Comparison of ENCODE assay signal across 22 mouse cellular contexts in genomic region chr17:24049008-24049407, GRCm38 (mm10). TPM values are rescaled to one million over a fixed set of nuclear protein-coding genes. Genes with fewer than 3 reads are reported as not detected.
DNase-seq lines count a peak whose midpoint lies in the region; ATAC-seq and TF ChIP-seq lines count a peak whose summit lies in the region.
"Had no signal": no experiment of that assay in that cellular context is flagged by ENCODE, and none has a peak within 500 bp of the region (broad histone marks: within the 10 kb centered on the region; RNA-seq: fewer than 3 reads in every experiment).

No protein-coding gene starts in this region.

- peaks cover 2% of the 10 kb centered on the region; the same call in 1 of the 2 replicates for H3K4me1 ChIP-seq in cortical plate, adult 2 months (ENCODE audit: control insufficient read depth, insufficient read depth, low read length)
- no peaks in the 10 kb centered on the region for H3K4me1 ChIP-seq in forebrain, embryonic 12.5 days
- H3K4me1 ChIP-seq: embryonic facial prominence, embryonic 10.5 days; heart, embryonic 12.5 days; hindbrain, embryonic 15.5 days had no signal

- 95% methylated on average over 8 of the region's 8 CpGs for WGBS in forebrain, embryonic 12.5 days

- H3K9me3 ChIP-seq in forebrain, embryonic 12.5 days = no peaks in the 10 kb centered on the region
- H3K9me3 ChIP-seq: embryonic facial prominence, embryonic 10.5 days; heart, embryonic 12.5 days; hindbrain, embryonic 15.5 days had no signal

- no peak for TF ChIP-seq CTCF in left cerebral cortex, adult 2 months (IDR thresholded peaks at IDR 0.05)
- no peak for TF ChIP-seq CTCF in cortical plate, adult 2 months (IDR thresholded peaks at IDR 0.05; ENCODE audit: extremely low read depth, insufficient read depth, low read length)

- no peaks in the 10 kb centered on the region for H3K27me3 ChIP-seq in forebrain, embryonic 12.5 days
- H3K27me3 ChIP-seq: heart, embryonic 12.5 days; hindbrain, embryonic 15.5 days had no signal

- TF ChIP-seq POLR2A in cortical plate, adult 2 months (IDR thresholded peaks at IDR 0.05; ENCODE audit: extremely low read depth, insufficient read depth, low read length) = no peak

- H3K4me3 ChIP-seq in left cerebral cortex, adult 2 months = no peak overlapping the region
- no peak overlapping the region for H3K4me3 ChIP-seq in cortical plate, adult 2 months (ENCODE audit: insufficient read depth, low read length)
- no peak overlapping the region for H3K4me3 ChIP-seq in forebrain, embryonic 12.5 days (replicated peaks)
- H3K4me3 ChIP-seq: embryonic facial prominence, embryonic 10.5 days; heart, embryonic 12.5 days; hindbrain, embryonic 15.5 days had no signal

- ATAC-seq in forebrain, embryonic 12.5 days (ENCODE audit: low FRiP score) = no peak
- ATAC-seq: forebrain, embryonic 14.5 days had no signal

- intact Hi-C loops in left cerebral cortex, adult 2 months (cut with DNase I) = no loop called here
- intact Hi-C loops in left cerebral cortex, postnatal 4 days (cut with DNase I) = no loop called here
- intact Hi-C loops in left cerebral cortex, postnatal 36 days (cut with DNase I) = no loop called here
- intact Hi-C loops in heart, postnatal 10 days (cut with DNase I) = no loop called here

- peak overlapping the region; percentile 32; the same call in 1 of the 2 replicates for H3K27ac ChIP-seq in left cerebral cortex, adult 2 months
- peak overlapping the region; percentile 45; the same call in 1 of the 2 replicates for H3K27ac ChIP-seq in cortical plate, adult 2 months (ENCODE audit: insufficient read depth, low read length)
- no peak overlapping the region for H3K27ac ChIP-seq in forebrain, embryonic 12.5 days
- H3K27ac ChIP-seq: embryonic facial prominence, embryonic 10.5 days; hindbrain, embryonic 15.5 days had no signal

- DNase-seq in frontal cortex, postnatal 36 days (ENCODE audit: low spot score in 2 of 2) = peak; percentile 41 to 68
- DNase-seq in frontal cortex, postnatal 25 days (ENCODE audit: low spot score in 2 of 2) = no peak
- DNase-seq in left cerebral cortex, adult 2 months (ENCODE audit: extremely low spot score in 1 of 2, low spot score in 2 of 2) = no peak
- DNase-seq in left cerebral cortex, postnatal 4 days = no peak
- peak; percentile 54 to 57 for DNase-seq in left cerebral cortex, postnatal 36 days (ENCODE audit: low spot score in 2 of 2)
- DNase-seq in heart, postnatal 10 days = no peak
- DNase-seq: adrenal gland, adult 8-10 months; cerebellum, adult 11-12 months; cerebellum, adult 9-10 months; cerebellum, postnatal 25 days; gastrocnemius, postnatal 14 days; heart, postnatal 36 days had no signal

- no peak overlapping the region for H3K9ac ChIP-seq in forebrain, embryonic 12.5 days
- H3K9ac ChIP-seq: heart, embryonic 12.5 days; hindbrain, embryonic 15.5 days had no signal

- H3K4me2 ChIP-seq in forebrain, embryonic 12.5 days = no peak overlapping the region
- H3K4me2 ChIP-seq: heart, embryonic 12.5 days; hindbrain, embryonic 15.5 days had no signal

- H3K36me3 ChIP-seq in forebrain, embryonic 12.5 days (replicated peaks) = peaks cover 69% of the 10 kb centered on the region

RNA-seq across cellular contexts. Expression of gene Prss27, which starts 11.1 kb away (rescaled TPM):
- not detected for total RNA-seq in left cerebral cortex, adult 2 months (2021)
- not detected for total RNA-seq in left cerebral cortex, postnatal 4 days (2021)
- 0.08 TPM in 1 of 2 replicates, not detected in the other for polyA plus RNA-seq in cortical plate, adult 2 months (2012; rRNA removed)
- not detected for total RNA-seq in left cerebral cortex, postnatal 36 days (2021)
- total RNA-seq in heart, postnatal 10 days (2021) = not detected
- polyA plus RNA-seq in forebrain, embryonic 12.5 days (2016; fragmentation: Nextera tagmentation; extraction: Ambion mirVana) = 0.26 and 0.31 TPM in 2 replicates
- total RNA-seq: adrenal gland, postnatal 4 days; gastrocnemius, postnatal 14 days; granulocyte monocyte progenitor cell, adult 5-6 weeks; heart, adult 8-10 months; heart, postnatal 36 days had no signal
- polyA plus RNA-seq: forebrain, embryonic 14.5 days had no signal

RNA-seq across cellular contexts. Expression of gene Kctd5, which starts 24.3 kb away (rescaled TPM):
- 10 to 100 TPM; 25.0 to 26.4 TPM for total RNA-seq in left cerebral cortex, adult 2 months (2021)
- 10 to 100 TPM; 67.0 to 68.4 TPM for total RNA-seq in left cerebral cortex, postnatal 4 days (2021)
- polyA plus RNA-seq in cortical plate, adult 2 months (2012; rRNA removed) = 23.5 and 25.1 TPM in 2 replicates
- 10 to 100 TPM; 23.6 to 24.8 TPM for total RNA-seq in left cerebral cortex, postnatal 36 days (2021)
- 10 to 100 TPM; 19.5 to 20.8 TPM for total RNA-seq in heart, postnatal 10 days (2021)
- polyA plus RNA-seq in forebrain, embryonic 12.5 days (2016; fragmentation: Nextera tagmentation; extraction: Ambion mirVana) = 91.7 and 92.2 TPM in 2 replicates

RNA-seq across cellular contexts. Expression of gene Prss22, which starts 51.1 kb away (rescaled TPM):
- 1 to 10 TPM in 1 of 2 experiments, under 1 TPM in 1; 0.70 to 1.5 TPM for total RNA-seq in left cerebral cortex, adult 2 months (2021)
- total RNA-seq in left cerebral cortex, postnatal 4 days (2021) = not detected
- polyA plus RNA-seq in cortical plate, adult 2 months (2012; rRNA removed) = 1.6 and 1.7 TPM in 2 replicates
- total RNA-seq in left cerebral cortex, postnatal 36 days (2021) = 1 to 10 TPM; 1.2 to 1.8 TPM
- not detected for total RNA-seq in heart, postnatal 10 days (2021)
- 0.33 and 0.35 TPM in 2 replicates for polyA plus RNA-seq in forebrain, embryonic 12.5 days (2016; fragmentation: Nextera tagmentation; extraction: Ambion mirVana)
- total RNA-seq: adrenal gland, adult 8-10 months; adrenal gland, postnatal 4 days; gastrocnemius, postnatal 14 days; granulocyte monocyte progenitor cell, adult 5-6 weeks; heart, adult 8-10 months; heart, postnatal 36 days had no signal
- polyA plus RNA-seq: forebrain, embryonic 14.5 days; heart, embryonic 16.5 days; hindbrain, embryonic 15.5 days had no signal

Comparison
In these comparisons a context has a peak if more than half of its experiments do, and no peak if none do; other contexts are left out.
1. DNase-seq: peak in frontal cortex, postnatal 36 days (2 of 2) and left cerebral cortex, postnatal 36 days (2 of 2); none in frontal cortex, postnatal 25 days (0 of 2), left cerebral cortex, adult 2 months (0 of 2), left cerebral cortex, postnatal 4 days (single experiment) and heart, postnatal 10 days (0 of 2).